Mouse (Mus musculus) hindbrain, embryonic 14.5 days (tissue): Measurements from ENCODE around the gene Folh1. TPM values are rescaled to one million over a fixed set of nuclear protein-coding genes. Genes with fewer than 3 reads are reported as not detected.
"Not testable (repeated sequence)": the region's sequence is repeated elsewhere in the genome, so short reads cannot be mapped to it uniquely, and the experiment has no call there.

ENCODE experiments used
- ATAC-seq: fragments of 200-750 bp; cut with Nextera tagmentation; 2 replicates; pipeline ENCODE4 v1.8.0; 2017; ENCODE audit warnings: moderate number of reproducible peaks, mild to moderate bottlenecking, moderate TSS enrichment, moderate library complexity; ENCODE audit not compliant: low FRiP score
- DNase-seq: peaks from one replicate; pipeline ENCODE4 v3.0.0-alpha.2; 2015; ENCODE audit warnings: low spot score
- H3K27ac ChIP-seq: fragments of 300-500 bp; sonication (generic); 2 replicates; pipeline ENCODE4 v1.5.1; 2014; ENCODE audit warnings: mild to moderate bottlenecking, moderate library complexity
- H3K27me3 ChIP-seq: fragments of 300-500 bp; sonication (generic); 2 replicates; pipeline ENCODE4 v1.6.1; 2014; ENCODE audit warnings: mild to moderate bottlenecking, low read length, mixed read lengths; ENCODE audit not compliant: control insufficient read depth, insufficient read depth
- H3K36me3 ChIP-seq: fragments of 300-500 bp; sonication (generic); replicated peaks from 2 replicates; pipeline ENCODE4 v1.6.1; 2014; ENCODE audit not compliant: control insufficient read depth, insufficient read depth
- H3K4me1 ChIP-seq: fragments of 300-500 bp; sonication (generic); replicated peaks from 2 replicates; pipeline ENCODE4 v1.6.1; 2014; ENCODE audit warnings: antibody characterized with exemption, low read length, mixed read lengths; ENCODE audit not compliant: control insufficient read depth, insufficient read depth
- H3K4me2 ChIP-seq: fragments of 300-500 bp; sonication (generic); replicated peaks from 2 replicates; pipeline ENCODE4 v1.6.1; 2014; ENCODE audit warnings: mild to moderate bottlenecking, moderate library complexity
- H3K4me3 ChIP-seq: fragments of 300-500 bp; sonication (generic); replicated peaks from 2 replicates; pipeline ENCODE4 v1.5.1; 2014; ENCODE audit warnings: mild to moderate bottlenecking, low read length
- H3K9ac ChIP-seq: fragments of 300-500 bp; sonication (generic); 2 replicates; pipeline ENCODE4 v1.6.1; 2014
- H3K9me3 ChIP-seq: fragments of 300-500 bp; sonication (generic); 2 replicates; pipeline ENCODE4 v1.6.1; 2016; ENCODE audit warnings: low read length; ENCODE audit not compliant: control insufficient read depth
- WGBS: fragments of 180-500 bp; shearing (Covaris S2); extraction: QIAGEN DNeasy Blood & Tissue Kit; methylation state at CpG from one replicate; pipeline ENCODE4 v1.1.7; 2014; 5-methylcytosine and 5-hydroxymethylcytosine counted together
- polyA plus RNA-seq: library from polyadenylated mRNA; unstranded; fragments of >200 nt; fragmentation: Nextera tagmentation; extraction: Ambion mirVana; gene quantifications from 2 replicates; pipeline ENCODE4 v1.2.1, GENCODE M21; 2014

Folh1 gene
- 0.64 and 0.97 TPM in 2 replicates for polyA plus RNA-seq

DNA sequence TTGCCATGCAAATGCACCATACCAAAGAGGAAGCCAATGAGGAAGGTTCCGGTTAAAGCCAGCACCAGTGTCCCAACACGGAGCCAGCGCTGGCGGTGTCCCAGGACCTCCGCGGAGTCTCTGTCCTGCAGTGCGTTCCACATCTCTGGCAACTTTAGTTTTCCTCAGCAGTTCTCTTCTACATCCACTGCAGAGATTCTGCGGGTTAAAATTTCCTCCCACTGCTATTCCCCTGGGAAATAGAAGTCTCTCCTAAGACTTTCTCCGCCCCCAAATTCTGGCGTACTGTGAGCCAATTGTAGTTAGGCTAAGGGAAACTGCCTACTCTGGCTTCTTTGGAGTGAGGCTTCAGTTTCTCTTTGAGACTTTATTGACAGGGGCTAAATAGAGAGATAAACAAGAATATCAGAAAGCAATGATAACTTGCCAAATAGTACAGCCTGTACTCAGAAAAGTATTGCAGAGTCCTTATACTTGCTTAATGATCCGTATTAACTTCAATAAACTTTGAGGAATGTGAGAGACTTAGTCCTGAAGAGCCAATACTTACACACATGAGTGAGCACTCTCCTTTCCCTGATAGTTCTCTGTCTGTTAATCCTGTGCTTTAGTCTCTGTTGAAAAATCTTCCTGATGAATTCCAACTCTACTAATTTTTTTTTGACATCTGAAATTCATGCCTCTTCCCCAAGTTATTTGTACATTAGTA, at the start of gene Folh1:
Gene Folh1 (minus strand): TSS at position 327 of the 709 bp plus-strand sequence.
- Histone ChIP-seq H3K4me1 (0 out of 2 replicates have a peak, but pooled peaks cover 3% of the 10 kb centered on the region), H3K36me3 (no peaks in the 10 kb centered on the region), H3K9me3 (no peaks in the 10 kb centered on the region), H3K27ac (no peak within 1 kb of the TSS), H3K27me3 (no peaks in the 10 kb centered on the region), H3K9ac (0 out of 2 replicates have a peak within 1 kb of the TSS, but pooled peaks have one; percentile 4), H3K4me3 (peak within 1 kb of the TSS; percentile 16), H3K4me2 (peak within 1 kb of the TSS; percentile 46)
- DNase-seq: peak; percentile 38
- WGBS: 4% methylated on average over 11 of the region's 11 CpGs
- peak; percentile 70; the same call in 1 of the 2 replicates for ATAC-seq

DNA sequence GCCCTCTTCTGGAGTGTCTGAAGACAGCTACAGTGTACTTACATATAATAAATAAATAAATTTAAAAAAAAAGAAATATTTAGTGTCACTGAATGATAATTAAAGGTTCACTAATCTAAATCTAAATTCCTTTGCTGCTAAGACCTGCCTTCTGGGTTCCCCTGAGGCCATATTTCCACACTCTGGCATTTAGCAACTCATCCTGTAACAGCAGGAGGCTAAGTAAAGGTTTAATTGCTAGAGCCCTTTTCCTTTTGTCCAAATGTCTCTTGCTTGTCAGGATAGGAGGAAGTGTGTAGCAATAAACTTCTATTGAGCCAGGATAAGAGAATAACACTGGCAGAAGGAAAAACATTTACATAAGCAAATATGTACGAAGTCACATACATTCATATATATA, 40.7 kb upstream of the Folh1 start:
- no peak for ATAC-seq

DNA sequence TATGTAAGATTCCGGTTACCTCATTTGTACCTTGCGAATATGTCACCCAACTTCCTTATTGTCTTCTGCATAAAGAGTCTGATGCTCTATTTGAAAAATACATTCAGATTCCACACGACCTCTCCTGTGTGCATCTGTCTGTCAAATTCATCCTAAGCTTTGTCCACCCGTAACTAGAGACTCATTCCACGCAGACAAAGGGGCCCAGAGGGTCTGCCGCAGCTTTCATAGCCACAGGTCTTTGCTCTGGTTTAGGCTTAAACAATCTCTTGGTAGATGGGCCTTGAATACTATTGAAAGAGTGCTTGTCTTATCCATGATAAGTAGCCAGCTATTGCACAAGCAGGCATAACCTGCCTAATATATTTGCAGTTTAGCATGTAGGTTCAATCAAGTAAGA, 40.0 kb upstream of the Folh1 start:
- H3K9ac ChIP-seq, H3K27ac ChIP-seq, H3K4me2 ChIP-seq, H3K27me3 ChIP-seq, H3K36me3 ChIP-seq, H3K9me3 ChIP-seq, H3K4me1 ChIP-seq, ATAC-seq, H3K4me3 ChIP-seq, DNase-seq: not testable (repeated sequence)
- WGBS: 83% methylated on average over 6 of the region's 6 CpGs

More for the DNA sequence above, 40.7 kb upstream of the Folh1 start:
- H3K27ac ChIP-seq: no peak overlapping the region
- H3K36me3 ChIP-seq: no peaks in the 10 kb centered on the region
- H3K4me1 ChIP-seq: no peaks in the 10 kb centered on the region
- no peak overlapping the region for H3K4me3 ChIP-seq
- no peak overlapping the region for H3K4me2 ChIP-seq
- H3K9me3 ChIP-seq: no peaks in the 10 kb centered on the region
- 86% methylated on average over 1 of the region's 1 CpGs for WGBS
- H3K27me3 ChIP-seq: no peaks in the 10 kb centered on the region
- DNase-seq: no peak
- no peak overlapping the region for H3K9ac ChIP-seq

DNA sequence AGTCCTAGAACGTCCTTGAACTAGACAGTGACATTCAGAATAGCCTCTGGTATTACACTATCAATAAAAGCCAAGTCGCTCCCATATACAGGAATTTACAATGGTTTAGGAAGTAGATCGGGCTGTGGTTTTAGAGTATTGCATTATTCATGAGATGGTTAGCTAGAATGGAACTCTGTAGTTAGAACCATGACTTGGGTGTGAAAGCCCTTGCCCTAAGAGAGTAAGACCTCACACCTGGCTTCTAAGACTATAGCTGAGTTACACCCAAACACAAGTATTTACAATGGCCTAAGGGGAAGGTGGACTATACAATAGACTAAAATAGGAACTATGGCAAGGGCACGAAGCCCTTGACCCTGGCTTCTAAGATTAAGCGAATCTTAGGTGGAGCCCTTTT, 39.5 kb upstream of the Folh1 start:
- H3K36me3 ChIP-seq, H3K27me3 ChIP-seq, H3K27ac ChIP-seq, H3K9me3 ChIP-seq, H3K4me1 ChIP-seq, DNase-seq, H3K4me2 ChIP-seq, H3K4me3 ChIP-seq, ATAC-seq, H3K9ac ChIP-seq: not testable (repeated sequence)
- 83% methylated on average over 3 of the region's 5 CpGs for WGBS

DNA sequence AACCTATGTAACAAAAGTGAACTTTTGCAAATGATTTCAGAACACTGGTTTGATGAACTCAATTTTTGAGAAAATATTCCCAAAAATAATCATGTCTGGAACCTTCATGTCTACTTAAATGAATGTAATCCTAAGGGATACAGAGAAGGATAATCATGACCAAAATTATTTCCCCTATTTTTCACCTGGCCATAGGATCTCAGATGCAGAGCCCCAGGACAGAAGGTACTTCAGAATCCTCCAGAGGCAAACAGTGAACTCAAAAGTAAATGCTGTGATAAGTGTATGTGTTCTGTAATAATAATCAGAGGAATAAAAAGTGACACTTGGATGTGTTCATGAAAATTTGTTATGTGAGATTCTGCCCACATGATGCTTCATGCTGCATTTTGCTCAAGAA, 19.0 kb upstream of the Folh1 start, which contains the start of gene Vmn2r77:
Gene Vmn2r77 (plus strand): TSS at position 301 of the 400 bp plus-strand sequence.
- H3K4me3 ChIP-seq: no peak within 1 kb of the TSS
- no peak within 1 kb of the TSS for H3K27ac ChIP-seq
- no peak for ATAC-seq
- H3K36me3 ChIP-seq: no peaks in the 10 kb centered on the region
- H3K4me2 ChIP-seq: no peak within 1 kb of the TSS
- no peaks in the 10 kb centered on the region for H3K27me3 ChIP-seq
- no peaks in the 10 kb centered on the region for H3K4me1 ChIP-seq
- DNase-seq: no peak
- no peak within 1 kb of the TSS for H3K9ac ChIP-seq
- H3K9me3 ChIP-seq: no peaks in the 10 kb centered on the region

DNA sequence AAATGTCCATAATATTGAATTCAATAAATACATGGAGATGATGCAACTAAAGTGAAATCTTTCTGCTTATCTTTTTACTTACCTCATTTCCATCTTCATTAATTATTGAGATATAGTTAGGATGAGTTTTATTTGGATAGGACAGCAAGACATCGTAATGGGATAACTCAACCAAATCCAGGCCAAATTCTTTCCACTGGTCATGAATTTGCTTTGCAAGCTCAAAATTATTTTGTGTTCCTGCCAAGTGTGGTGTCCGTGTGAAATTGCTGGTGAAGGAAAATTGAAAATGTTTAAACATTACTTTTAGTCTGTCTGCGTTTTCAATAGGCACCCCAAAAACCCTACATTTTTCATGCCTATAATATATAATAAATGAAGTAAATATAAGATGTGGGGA, 4.1 kb downstream of the Folh1 start:
- Histone ChIP-seq H3K36me3 (no peaks in the 10 kb centered on the region), H3K27ac (no peak overlapping the region), H3K4me1 (0 out of 2 replicates have a peak, but pooled peaks cover 3% of the 10 kb centered on the region), H3K4me2 (no peak overlapping the region), H3K27me3 (no peaks in the 10 kb centered on the region), H3K9ac (no peak overlapping the region), H3K9me3 (no peaks in the 10 kb centered on the region), H3K4me3 (no peak overlapping the region)
- WGBS: 87% methylated on average over 3 of the region's 3 CpGs
- DNase-seq (no peak), ATAC-seq (no peak)

DNA sequence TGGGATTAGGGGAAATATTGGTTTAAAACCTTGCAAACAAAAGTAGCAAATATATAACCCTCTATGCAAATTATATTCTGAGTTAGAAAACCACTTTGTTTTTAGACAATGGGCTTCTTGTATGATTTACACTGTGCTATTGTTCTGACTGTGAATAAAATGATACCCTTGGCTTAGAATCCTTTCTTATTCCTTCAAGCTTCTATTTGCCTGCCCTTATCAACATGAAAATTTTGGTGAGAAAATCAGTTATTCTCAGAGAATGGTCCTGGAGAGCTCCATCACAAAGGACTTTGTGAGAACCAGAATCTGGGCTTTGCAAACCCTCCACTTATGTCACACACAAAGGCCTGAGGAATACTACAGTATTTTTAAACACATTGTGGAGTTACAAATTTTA, 11.1 kb downstream of the Folh1 start:
- ATAC-seq (no peak), DNase-seq (no peak)
- Histone ChIP-seq H3K4me2 (no peak overlapping the region), H3K27ac (no peak overlapping the region), H3K27me3 (no peaks in the 10 kb centered on the region), H3K36me3 (no peaks in the 10 kb centered on the region), H3K9me3 (no peaks in the 10 kb centered on the region), H3K4me3 (no peak overlapping the region), H3K9ac (no peak overlapping the region), H3K4me1 (no peaks in the 10 kb centered on the region)

DNA sequence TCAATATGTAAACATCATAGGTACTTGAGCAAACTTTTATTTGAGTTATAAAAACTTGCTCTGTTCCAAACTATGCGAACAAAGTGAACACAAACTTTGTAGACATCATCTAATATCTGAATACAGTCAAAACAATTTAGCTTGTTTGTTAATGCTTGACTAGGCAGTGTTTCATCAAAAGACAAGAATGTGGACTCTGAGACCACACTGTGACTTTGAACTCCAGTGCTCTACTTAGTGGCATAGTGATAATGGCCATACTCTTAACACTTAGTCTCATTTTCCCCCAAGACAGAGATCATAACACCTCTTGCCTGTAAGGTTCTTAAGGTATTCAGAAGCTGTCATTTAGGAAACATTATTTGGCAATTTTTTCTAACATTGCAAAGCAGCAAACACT, 15.0 kb downstream of the Folh1 start:
- Histone ChIP-seq H3K27me3 (no peaks in the 10 kb centered on the region), H3K9me3 (no peaks in the 10 kb centered on the region), H3K4me2 (no peak overlapping the region), H3K4me1 (no peaks in the 10 kb centered on the region), H3K9ac (no peak overlapping the region), H3K4me3 (no peak overlapping the region), H3K27ac (no peak overlapping the region), H3K36me3 (no peaks in the 10 kb centered on the region)
- DNase-seq (no peak), ATAC-seq (no peak)
- WGBS: 87% methylated on average over 1 of the region's 1 CpGs

DNA sequence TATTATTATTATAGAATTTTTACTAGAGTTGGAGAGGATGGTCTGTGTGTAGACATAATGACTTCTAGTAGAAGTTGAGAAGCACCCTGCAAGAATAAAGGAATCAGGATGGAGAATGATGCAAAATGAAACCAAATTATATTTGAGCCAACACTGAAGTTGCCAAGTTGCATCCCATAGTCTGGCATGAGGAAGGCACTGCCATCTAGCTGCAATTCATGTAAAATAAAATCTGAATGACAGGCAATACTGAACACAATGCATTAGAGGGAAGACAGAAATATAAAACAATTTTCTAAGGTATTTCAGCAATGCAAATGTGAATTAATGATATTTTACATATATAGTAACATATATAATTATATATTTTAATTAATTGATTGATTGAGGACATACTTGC, 50.7 kb downstream of the Folh1 start:
- no peak overlapping the region for H3K4me2 ChIP-seq
- no peak overlapping the region for H3K27ac ChIP-seq
- no peaks in the 10 kb centered on the region for H3K27me3 ChIP-seq
- no peaks in the 10 kb centered on the region for H3K9me3 ChIP-seq
- no peak for ATAC-seq
- no peaks in the 10 kb centered on the region for H3K4me1 ChIP-seq
- H3K36me3 ChIP-seq: no peaks in the 10 kb centered on the region
- no peak overlapping the region for H3K9ac ChIP-seq
- no peak for DNase-seq
- H3K4me3 ChIP-seq: no peak overlapping the region

DNA sequence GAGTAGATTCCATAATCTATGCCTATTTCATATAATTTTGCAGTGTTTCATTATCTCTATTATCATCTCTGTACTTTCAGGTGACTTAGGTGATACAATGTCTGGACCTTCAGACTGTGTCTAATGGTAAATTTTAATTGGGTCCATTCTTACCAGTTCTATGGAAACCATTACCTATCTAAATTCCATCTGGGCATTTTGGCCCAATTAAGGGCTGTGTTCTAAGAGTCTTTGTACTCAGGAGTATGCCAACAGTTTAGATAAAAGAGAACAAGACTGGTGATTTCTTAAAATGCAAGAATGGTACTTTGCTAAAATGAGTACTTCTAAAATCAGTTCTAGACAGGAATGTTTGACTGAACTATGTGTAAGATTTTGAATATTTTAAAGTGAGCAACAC, 87.7 kb downstream of the Folh1 start, which contains the start of gene Olfr292:
Gene Olfr292 (plus strand): TSS at position 301 of the 400 bp plus-strand sequence.
- ATAC-seq (no peak), DNase-seq (no peak)
- Histone ChIP-seq H3K9ac (no peak within 1 kb of the TSS), H3K27me3 (no peaks in the 10 kb centered on the region), H3K36me3 (no peaks in the 10 kb centered on the region), H3K4me1 (no peaks in the 10 kb centered on the region), H3K27ac (no peak within 1 kb of the TSS), H3K9me3 (no peaks in the 10 kb centered on the region), H3K4me3 (no peak within 1 kb of the TSS), H3K4me2 (no peak within 1 kb of the TSS)
